Mouse (Mus musculus) retina, postnatal 7 days (tissue): Measurements from ENCODE around the gene Prl7a1.

ENCODE experiments used
- DNase-seq: peaks from one replicate; pipeline ENCODE4 v3.0.0-alpha.2; 2012; ENCODE audit warnings: low read depth, low spot score

Prl7a1 gene

GRCm38 (mm10) chr13:27642393-27642792 lies at the start of gene Prl7a1:
Gene Prl7a1 (minus strand): TSS chr13:27642493.
- DNase-seq = no peak

GRCm38 (mm10) chr13:27667936-27668335 lies 25.6 kb upstream of the Prl7a1 start, which contains the start of gene Prl7a2:
Gene Prl7a2 (minus strand): TSS chr13:27668036.
- DNase-seq = no peak

GRCm38 (mm10) chr13:27660747-27661146 lies 18.5 kb upstream of the Prl7a1 start:
- no peak for DNase-seq

- no peak for DNase-seq
Measured at GRCm38 (mm10) chr13:27610482-27610881, 31.8 kb downstream of the Prl7a1 start, which contains the start of gene Prl7b1. Gene Prl7b1 (minus strand): TSS chr13:27610582.
